Mouse (Mus musculus): Measurements from ENCODE around the gene Cox20.
"Not testable (repeated sequence)": the region's sequence is repeated elsewhere in the genome, so short reads cannot be mapped to it uniquely, and the experiment has no call there.

Cox20 gene

DNA sequence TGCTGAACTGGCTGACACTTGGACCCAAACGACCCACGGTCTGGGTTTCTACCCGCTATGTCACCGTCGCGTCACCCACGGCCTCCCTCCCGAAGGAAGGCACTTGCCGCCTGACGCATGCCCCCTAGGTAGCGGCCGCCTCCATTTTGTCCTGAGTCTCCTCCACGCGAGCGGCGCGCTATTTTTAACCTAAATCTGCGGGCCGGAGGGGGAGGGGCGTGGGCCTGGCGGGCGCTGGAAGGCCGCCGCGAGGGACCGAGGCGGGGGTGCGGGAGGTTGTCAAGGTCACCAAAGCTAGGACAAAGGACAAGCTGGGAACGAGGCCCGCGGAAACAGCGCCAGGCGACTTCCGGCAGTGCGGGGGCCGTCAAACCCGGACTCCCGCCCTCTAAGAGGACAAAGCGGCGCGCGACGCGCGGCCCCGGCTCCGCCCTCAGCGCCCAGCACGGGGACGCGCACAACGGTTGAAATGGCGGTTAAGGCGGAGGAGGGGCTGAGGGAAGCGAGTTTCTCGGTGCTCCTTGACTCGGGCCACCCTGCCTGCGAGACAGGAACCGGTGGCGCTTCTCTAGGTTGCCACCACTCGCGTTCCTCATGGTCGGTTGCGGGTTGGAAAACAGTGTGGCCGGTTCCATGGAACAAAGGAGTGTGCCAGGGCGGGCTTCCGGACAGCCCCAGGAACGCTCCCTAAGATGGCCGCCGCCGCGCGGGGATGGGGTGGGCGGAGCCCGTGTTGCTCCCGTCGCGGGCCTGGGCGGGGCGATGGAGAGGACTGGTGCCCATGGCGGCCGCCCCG is at the start of gene Cox20:
Gene Cox20 (plus strand): TSS at position 742 of the 796 bp plus-strand sequence.
- peak; percentile 97 for DNase-seq (ENCODE audit: low spot score in 2 of 2)

DNA sequence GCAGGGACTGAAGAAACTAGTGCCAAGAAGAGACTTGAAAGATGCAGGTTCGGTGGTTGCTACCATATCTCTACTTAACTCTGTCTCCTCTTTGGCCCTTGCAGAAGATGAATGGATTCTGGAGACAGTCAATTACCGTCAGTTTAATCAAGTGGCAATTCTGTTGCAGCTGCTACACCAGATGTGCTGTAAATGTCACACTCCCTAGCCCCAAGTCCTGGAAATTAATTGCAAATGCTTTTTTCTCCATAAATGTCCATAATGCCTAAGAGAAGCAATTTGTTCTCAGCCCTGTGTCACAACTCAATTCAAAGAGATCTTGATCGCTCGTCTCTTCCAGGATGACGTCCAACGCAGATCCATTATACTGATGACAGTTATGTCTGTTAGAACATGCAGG is 48.3 kb upstream of the Cox20 start:
- DNase-seq (ENCODE audit: low spot score in 2 of 2): no peak

DNA sequence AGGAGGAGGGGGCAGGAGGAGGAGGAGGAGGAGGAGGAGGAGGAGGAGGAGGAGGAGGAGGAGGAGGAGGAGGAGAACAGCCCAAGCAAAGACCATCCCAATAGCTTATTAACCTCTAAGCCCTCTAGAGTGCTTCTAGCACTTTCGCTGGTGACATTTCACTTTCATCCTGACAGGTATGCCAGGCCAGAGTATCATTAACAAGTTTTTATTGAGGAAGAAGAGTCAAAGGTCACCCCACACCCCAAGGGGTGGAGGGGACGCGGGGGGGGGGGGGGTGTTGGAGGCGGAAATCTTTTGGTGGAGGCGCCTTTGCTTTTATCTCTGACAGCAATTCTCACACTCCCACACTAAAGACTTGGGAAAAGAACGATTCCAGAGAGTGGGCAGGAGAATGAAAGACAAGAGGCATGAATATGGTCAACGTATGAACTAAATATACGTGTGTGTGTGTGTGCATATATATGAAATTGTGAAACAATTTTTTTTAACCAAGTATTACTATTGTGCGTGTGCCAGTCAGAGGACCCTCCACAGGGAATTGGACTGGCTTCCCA is 43.7 kb upstream of the Cox20 start:
- no peak for DNase-seq (ENCODE audit: low spot score in 2 of 2)

DNA sequence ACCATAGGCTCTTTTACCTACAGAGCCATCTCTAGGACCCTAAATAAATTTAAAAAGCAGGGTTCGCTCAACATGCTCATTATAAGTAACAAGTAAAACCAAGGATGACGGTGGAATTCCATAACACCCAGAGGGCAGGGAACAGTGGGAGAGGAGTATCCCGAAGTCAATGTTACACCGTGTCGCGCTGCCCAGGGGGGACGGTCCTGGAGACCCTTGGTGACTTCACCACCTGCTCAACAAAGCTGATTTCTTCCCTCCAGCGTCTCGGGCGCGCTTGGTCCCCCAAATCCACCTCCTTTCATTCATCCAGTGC is 43.2 kb upstream of the Cox20 start:
- DNase-seq (ENCODE audit: low spot score in 2 of 2): no peak

DNA sequence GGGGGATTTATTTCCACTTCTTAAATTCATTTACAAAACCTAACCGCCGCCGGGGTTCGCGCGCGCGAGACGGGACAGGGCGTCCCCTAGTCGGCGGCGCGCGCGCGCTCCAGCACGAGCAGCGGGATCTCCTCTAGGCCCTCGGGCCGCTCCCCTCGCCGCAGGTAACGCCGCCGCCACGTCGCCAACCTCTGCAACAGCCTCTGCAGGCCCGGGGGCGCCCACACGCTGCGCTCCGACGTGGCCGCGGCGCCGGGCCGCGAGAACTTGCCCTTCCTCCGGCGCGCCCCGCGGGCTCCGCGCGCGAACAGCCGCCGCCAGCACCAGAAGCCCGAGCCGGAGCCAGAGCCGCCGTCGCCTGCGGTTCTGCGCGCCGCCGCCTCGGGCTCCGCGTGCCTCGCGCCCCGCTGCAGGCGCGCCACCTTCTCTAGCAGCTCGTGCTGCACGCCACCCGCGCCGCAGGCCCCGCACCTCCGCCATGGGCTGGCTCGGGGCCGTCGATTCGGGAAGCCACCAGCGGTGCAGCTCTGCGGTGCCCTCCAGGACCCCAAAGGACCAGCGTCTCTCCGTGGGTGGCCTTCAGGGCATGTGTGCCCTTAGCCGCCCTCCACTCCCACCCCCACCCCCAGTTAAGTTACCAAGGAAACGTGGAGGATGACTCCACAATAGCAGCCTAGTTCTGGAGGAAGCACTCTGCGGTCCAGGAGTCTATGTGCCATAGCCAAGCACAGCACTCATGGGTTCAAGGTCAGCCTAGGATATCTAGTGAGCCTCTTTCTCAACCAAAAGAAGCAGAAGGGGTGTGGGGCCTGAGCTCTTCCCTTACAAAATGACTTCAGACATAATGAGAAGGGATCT is 42.6 kb upstream of the Cox20 start:
- DNase-seq (ENCODE audit: low spot score in 2 of 2): peak; percentile 6 to 7

DNA sequence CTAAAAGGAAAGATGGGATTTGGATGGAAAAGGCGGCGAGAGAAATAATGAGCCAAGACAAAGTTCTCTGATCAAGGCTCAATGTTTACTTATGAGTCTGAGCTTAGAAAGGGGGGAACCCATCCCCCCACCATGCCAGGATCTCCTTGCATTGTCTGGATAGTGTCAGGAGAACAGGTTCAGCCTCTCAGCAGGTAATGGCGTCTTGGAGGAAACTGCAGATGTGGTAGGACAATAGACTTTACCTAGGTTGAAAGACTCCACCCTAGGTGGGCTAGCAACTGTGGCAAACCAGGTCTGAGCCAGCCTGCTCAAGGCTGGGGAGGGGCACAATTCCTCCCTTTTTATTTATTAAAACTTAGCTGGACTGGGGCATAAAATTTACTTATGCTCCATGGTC is 35.6 kb upstream of the Cox20 start:
- DNase-seq (ENCODE audit: low spot score in 2 of 2): not testable (repeated sequence)

DNA sequence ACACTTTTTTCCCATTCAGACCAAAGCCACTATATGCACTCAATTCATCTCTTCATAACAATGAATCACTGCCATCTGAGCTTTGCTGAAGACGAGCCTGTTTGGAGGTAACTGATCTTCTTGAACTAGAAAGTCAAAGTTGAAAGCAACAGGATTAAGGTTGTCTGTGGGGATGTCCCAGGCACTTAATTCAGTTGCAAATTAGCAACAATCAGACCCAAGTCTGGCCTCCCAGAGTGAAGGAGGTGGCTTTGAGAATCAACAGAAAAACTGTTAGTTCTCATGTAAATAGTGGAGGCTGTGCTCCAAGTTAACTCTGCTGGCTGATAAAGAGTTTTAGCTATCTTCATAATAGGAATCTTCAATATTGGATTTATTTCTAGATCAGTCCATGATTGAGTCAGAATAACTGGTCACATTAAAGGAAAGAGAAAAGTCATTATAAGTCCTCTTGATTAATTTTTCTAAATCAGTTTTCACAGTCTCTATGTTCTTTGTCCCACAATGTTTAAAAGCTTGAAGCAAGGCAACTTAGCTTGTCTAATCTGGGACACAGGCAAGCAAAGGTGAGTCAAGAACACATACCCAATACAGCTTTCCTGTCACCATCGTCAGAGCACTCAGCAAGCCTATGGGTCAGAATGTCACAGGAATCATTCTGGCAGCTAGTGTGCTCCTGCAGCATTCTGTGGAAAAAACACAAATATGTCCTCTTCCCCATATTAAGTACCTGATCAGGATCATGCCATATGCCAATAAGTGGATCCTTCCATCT is 34.8 kb upstream of the Cox20 start:
- no peak for DNase-seq (ENCODE audit: low spot score in 2 of 2)

DNA sequence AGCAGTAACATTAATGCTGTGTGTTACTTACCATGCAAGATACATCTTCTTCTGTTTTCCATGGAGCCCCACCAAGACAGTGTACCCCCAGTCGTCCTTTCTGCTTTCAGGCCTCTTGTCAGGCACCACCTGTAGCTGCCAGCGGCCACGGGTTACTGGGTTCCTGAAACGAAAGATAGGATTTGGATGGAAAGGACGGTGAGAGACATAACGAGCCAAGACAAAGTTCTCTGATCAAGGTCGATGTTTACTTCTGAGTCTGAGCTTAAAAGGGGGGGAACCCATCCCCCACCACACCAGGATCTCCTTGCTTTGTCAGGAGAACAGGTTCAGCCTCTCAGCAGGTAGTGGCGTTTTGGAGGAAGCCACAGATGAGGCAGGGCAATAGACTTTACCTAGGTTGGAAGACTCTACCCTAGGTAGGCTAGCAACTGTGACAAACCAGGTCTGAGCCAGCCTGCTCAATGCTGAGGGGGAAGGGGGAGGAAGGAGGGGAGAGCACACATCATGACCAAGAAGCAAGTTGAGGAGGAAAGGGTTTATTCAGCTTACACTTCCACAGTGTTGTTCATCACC is 31.2 kb upstream of the Cox20 start:
- DNase-seq (ENCODE audit: low spot score in 2 of 2): no peak

DNA sequence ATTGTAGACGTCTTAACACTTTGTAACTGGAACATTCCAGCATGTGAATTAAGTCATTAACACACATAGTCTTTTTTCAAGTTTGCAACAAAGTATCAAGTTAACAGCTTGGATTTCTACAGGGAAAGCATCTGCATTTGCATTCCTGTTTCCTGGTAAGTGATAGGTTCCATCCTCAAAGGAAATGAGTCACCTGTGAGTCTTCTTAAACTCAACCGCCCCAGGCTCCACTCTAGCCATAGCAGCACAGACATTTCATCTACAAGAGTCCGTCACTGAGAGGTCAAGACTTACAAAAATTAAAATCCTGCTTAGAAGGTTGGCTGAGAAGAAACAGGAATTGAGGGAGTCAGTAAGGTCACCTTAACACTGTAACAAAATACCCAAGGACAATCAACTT is 27.2 kb upstream of the Cox20 start:
- no peak for DNase-seq (ENCODE audit: low spot score in 2 of 2)

DNA sequence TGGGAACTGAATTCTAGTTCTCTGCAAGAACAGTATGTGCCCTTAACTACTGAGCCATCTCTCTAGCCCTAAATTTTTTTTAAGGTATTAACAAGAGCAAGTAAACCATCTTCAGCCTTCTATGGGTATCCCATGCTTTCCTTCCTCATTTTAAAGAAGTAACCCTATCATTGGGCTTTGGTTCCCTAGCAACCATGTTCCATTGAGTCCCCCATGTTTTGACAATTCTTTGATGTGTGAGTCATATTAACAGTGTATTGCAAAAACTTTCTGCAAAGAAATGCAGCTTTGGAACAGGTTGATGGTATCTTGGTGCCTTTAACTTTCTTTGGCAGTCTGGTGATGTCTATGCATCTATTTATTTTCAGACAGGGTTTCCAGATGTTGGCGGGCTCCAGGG is 24.9 kb upstream of the Cox20 start:
- no peak for DNase-seq (ENCODE audit: low spot score in 2 of 2)

DNA sequence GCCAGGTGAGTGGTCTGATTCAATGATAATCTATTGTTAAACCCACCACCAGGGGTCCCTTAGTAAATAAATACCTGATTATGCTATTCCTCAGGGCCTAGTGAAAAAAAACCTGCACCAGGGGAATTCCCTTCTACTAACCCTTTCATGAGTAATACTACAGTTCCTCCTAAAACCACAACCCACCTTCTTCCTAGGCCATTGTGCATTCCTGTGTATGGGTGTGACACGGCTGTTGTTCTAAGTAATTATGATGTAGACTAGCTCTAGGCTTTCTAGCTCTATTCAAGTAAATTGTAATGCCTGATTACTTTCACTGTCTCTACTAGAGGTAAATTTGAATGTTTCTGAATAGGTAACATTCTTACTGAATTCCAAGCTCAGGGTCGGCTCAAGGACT is 17.7 kb upstream of the Cox20 start:
- not testable (repeated sequence) for DNase-seq (ENCODE audit: low spot score in 2 of 2)

DNA sequence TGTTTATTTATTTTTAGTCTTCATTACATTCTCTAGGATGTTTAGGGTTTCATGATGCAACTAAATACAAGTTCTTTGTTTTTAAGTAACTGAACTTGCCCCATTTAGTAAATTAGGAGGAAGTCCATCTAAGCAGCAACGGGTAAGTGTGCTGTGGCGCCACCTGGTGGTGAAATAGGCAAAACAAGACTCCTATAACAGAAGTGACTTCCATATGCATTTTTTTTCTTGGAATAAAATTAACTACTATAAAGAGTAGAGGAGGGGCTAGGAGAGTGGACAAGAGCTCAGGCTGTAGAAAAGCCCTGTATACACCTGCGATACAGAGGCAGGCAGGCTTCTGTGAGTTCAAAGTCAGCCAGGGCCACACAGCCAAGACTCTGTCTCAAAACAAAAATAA is 15.5 kb upstream of the Cox20 start:
- peak; percentile 33 to 68 for DNase-seq (ENCODE audit: low spot score in 2 of 2)

DNA sequence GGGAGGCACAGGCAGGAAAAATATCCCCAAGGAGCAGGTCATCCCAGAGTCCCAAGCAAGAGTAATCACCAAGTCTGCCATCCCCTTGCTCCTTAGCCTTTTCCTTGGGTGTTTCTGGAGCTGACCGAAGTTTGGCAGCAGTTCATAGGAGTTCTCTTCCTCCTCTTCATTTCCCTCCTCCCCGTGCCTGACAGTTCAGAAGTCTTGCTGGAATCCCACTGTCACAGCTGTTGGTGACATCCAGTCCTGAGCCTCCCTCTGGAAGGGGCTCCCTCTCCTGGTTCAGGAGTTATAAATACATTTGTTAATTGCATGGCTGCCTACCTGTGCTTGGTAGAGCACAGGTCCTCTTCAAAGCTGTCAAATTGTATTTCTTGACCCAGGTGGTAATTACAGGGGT is 9.4 kb upstream of the Cox20 start:
- DNase-seq (ENCODE audit: low spot score in 2 of 2): no peak

DNA sequence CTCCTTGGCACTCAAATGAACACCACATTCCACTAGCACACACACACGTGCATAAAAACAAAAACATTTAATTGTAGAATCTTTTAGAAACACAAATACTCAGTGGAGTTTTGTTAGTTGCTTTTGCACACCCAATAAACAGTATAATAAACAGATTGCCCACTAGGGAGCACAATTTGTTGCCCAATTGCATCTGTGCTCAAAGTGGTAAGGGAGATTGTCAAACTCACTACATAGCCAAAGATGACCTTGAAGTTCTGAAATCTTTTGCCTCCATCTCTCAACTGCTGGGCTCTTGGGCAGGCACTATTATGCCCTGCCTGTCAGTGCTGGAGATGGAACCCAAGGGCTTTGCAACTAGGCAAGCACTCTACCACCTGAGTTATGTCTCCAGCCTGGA is 8.8 kb upstream of the Cox20 start:
- DNase-seq (ENCODE audit: low spot score in 2 of 2): no peak

DNA sequence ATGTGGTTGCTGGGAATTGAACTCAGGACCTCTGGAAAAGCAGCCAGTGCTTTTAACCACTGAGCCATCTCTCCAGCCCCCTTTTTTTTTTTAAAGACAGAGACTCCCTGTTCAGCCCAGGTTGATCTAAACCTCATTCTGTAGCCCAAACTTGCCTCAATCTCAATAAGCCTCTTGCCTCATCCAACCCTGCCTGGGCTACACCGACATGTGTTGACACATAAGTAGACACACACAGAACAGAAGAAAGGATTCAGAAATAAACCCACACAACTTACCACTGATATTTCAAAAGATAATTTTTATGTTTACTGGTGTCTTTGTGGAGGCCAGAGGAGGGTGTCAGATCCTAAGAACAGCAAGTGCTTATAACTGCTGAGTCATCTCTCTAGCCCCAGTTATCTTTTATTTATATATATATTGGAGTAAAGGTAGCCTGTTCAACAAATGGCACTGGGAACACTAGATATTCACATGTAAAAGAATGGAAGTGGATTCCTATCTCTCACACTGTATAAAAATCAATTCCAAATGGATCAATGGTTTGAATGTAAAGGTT is 5.8 kb upstream of the Cox20 start:
- DNase-seq (ENCODE audit: low spot score in 2 of 2): no peak

DNA sequence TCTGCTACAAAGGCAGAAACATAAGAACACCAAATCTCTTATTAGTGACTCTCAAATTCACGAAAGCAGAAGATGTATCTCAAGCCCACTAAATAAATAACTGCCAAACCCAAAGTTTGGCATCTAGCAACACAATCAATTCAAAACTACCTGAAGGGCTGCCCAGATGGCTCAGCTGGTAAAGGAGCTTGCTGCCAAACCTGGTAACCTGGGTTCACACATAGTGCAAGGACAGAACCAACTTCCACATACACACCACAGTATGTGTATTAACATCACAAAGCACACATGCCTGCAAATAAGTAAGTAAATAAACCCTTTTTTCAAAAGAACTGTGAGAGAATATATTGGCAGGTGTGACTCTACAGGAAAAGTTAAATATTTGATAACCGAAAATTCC is 4.7 kb upstream of the Cox20 start:
- DNase-seq (ENCODE audit: low spot score in 2 of 2): no peak

DNA sequence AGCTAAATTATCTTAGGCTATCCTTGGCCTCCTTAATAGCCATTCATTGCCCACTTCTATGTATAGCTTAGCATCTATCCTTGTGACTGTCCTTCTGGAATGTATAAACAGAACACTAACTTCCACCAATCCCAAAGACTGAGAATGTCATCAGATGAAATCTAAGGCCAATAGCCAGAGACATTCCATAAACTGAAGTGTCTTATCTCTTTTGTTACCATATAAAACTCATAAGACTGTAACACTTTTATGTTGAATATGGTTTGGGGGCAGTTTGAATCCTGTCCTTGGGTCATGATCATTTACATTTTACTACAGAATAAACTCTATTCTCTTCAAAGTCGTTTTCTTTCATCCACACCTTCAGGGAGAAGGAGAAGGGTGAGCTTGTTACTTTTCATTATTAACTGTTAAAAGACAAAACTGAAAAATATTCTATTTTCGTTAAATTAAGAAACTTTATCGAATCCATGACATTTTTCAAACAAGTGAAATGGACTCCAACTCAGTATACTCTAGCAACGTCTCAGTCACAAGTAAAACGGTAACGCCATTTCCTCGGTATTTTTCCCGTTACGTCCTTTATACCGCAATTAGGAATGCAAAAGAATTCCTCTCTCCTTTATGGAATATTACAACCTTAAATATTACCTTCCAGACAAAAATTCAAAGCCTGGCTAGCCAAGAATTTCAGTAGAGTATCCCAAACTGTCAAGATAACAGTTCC is 1.5 kb upstream of the Cox20 start:
- DNase-seq (ENCODE audit: low spot score in 2 of 2): no peak

DNA sequence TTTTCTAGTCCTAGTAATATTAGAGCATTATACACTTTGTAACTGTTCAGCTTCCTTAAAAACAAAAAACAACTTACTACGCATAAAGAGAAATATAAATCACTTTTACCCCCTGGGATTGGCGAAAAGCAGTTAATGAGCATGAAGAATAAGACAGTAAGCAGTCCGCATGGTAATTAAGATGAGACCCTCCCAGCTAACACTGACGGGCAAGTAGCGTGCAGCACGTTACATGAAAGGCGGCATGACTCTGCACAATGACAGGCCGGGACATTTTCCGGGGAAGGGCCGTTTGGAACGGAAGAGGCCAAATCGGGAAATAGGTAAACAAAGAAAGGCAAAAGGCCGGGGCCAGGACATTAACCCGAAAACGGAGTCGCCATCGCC is 935 bp upstream of the Cox20 start:
- DNase-seq (ENCODE audit: low spot score in 2 of 2): peak in 1 of 2 experiments; percentile 94

DNA sequence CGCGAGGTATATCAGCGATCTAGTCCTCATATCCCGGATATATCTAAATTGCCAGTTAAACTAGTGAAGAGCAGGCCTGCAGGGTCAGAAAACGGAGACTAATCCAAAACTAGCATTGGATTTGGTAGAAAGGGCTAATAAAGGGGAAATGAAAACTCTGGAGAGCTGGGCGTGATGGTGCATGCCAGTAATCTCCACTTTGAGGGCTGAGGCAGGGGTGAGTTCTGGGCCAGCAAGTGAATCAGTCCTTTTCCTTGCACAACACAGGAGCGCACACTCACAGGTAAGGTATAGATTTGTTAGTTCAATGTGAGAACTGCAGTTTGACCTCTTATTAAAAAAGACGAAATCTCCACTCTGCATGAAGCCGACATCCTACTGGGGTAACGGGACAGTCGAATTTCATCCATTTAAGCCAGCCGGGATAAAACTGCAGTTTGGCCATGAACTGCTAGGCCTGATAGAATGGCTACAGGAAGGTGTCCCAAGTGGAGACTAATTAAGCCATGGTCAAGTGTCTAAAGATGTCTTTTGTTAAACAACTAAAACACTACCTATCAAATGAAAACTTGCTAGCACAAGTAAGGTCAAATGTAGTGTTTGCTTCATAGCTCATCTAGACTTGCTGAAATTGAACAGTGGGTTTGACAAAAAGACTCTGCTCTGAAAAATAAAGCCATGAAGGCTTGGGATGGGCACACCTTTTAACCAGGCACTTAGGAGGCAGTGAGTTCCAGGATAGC is 536 bp downstream of the Cox20 start:
- DNase-seq (ENCODE audit: low spot score in 2 of 2): peak in 1 of 2 experiments; percentile 29
